Mouse (Mus musculus): ENCODE data around the gene Sgf29.

Gene Sgf29

DNA sequence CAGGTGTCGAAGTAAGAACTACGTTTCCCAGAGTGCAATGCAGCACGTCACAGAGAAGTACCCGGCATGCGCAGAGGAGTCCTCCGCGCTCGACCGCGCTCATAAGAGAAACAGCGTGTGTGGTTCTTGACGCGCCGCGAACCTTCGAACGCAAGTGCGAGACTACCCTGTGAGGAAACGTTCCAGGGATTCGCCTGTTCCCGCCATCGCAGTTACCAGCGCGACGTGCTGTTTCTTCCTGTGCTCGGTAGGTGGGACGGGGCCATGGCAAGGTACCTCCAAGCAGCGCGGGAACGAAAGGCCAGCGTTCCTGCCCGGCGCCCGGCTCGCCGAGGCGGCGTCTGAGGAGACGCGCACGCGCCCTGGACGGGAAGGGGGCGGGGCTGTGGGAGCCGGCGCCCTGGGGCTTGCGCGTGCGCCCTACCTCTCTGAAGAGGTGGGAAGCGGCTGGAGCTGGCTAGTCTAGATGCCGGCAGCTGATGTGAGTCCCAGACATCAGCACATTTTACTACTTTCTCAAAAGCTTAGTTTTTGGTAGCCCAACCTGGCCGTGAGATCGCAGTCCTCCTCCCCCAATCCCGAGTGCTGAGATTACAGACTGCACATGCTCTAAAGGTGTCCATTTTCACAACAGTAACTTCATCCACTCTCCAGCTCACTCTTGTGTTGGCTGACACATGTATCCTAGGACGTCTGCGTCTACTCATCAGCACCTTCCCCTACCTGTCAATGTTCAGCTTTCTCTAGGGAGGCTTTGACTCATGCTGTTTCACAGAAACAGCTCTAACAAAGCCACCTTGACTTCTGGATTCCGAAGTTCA lies at the start of gene Sgf29:
TSS of gene Sgf29 (plus strand) at position 79 of the 821 bp plus-strand sequence.
- no peak for TF ChIP-seq GATA4 (IDR thresholded peaks at IDR 0.05; ENCODE audit: insufficient replicate concordance, low read length)

DNA sequence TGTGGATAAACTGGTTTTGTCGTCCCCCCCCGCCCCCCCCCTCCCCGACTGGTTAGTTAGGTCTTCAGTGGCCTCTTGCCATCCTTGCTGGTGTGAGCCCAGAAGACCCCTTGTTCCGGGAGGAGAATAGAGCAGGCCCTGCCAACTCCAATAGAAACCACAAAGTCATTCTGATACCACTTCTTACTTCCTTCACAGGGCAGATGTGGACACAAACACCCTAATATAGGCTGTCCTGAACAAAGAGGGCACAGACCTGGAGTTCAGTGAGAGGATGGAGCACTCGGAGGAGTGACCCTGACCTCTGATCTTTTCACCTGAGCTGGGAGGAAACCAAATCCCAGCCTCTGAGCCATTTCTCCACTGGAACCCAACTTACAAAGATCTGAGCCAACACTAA lies 47.2 kb upstream of the Sgf29 start:
- no peak for TF ChIP-seq GATA4 (IDR thresholded peaks at IDR 0.05; ENCODE audit: insufficient replicate concordance, low read length)

DNA sequence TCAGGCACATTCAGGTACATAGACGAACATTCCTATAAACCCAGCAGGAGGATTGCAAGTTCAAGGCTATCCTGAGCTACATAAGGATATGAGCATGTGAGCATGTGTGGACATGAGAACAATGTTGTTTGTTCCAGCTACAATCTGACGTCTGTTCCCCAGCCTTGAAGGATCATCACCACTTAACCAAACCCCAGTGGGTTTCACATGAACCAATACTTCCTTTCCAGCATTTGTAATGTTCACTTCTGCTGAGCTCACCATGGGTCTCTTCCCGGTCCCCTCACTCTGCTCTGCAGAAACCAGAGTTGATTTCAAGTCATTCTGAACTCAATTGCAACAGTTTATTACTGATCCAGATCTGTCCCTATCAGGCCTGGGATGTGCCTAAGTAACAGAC lies 46.5 kb upstream of the Sgf29 start:
- no peak for TF ChIP-seq GATA4 (IDR thresholded peaks at IDR 0.05; ENCODE audit: insufficient replicate concordance, low read length)

DNA sequence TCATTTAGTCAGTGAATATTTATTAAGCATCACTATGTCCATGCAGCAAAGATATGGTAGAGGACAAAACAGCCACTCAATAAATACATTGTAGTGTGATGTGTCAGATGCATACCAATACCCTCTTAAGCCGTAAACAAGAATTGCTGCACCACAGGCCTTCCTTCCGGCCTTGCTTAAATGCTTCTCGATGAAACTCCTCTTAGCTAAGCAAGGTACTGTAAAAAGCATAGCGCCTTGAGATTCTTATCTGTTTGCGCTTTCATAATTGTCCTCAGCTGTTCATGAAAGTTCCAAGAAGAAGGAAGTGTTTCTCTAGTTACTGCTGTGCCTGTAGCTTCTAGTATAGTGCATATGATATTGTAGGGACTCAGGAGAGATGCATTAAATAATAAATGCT lies 42.5 kb upstream of the Sgf29 start:
- TF ChIP-seq GATA4 (IDR thresholded peaks at IDR 0.05; ENCODE audit: insufficient replicate concordance, low read length), result no peak

DNA sequence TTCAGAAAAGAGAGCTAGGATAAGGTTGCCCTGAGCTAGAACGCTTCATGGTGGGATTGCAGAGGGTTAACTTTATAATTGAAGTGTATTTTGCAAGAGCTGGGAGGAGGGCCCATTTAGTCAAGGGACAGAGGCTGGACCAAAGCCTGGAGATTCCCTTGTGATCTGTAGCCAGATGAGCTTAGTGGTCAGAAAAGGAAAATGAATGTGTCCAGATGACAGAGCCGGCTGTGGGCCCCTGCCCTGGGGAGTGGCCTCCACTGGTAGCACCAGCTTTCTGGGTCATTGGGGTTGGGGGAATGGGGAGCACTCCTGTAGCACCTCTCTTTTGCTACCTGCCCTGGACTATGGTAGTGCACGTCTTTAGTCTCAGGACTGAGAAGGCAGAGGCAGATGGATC lies 42.0 kb upstream of the Sgf29 start:
- TF ChIP-seq GATA4 (IDR thresholded peaks at IDR 0.05; ENCODE audit: insufficient replicate concordance, low read length), result no peak

DNA sequence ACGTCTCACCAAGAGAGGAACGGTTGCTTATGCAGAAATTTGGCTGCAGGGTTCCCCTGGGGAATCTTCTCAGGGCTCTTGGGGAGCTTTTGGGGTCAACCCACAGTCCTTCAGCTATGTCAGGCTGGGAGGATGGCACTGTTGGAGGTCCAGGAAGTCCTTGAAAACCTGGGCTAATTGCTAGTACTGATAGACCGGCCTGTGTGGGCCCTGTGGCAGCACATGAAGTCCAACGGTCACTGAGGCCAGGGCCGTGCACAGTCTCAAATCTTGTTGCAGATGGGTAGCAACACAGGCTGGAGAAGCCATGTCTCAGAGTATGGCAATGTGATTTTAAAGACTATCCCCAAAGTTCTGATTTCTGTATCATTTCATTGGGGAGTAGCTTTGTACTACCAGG lies 41.3 kb upstream of the Sgf29 start:
- TF ChIP-seq GATA4 (IDR thresholded peaks at IDR 0.05; ENCODE audit: insufficient replicate concordance, low read length), result no peak

DNA sequence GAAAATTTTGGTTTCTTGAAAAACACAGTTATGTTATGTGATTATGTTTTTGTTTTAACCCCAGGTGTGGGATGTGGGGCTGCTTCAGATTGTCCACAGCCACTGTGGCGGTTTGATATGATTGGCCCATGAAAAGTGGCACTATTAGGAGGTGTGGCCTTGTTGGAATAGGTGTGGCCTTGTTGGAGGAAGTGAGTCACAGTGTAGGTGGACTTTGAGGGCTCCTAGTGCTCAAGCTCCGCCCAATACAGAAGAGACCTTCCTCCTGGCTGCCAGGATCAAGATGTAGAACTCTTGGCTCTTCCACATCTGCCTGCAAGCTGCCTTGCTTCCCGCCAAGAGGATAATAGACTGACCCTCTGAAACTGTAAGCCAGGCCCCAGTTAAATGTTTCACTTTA lies 36.4 kb upstream of the Sgf29 start:
- TF ChIP-seq GATA4 (IDR thresholded peaks at IDR 0.05; ENCODE audit: insufficient replicate concordance, low read length), result no peak

DNA sequence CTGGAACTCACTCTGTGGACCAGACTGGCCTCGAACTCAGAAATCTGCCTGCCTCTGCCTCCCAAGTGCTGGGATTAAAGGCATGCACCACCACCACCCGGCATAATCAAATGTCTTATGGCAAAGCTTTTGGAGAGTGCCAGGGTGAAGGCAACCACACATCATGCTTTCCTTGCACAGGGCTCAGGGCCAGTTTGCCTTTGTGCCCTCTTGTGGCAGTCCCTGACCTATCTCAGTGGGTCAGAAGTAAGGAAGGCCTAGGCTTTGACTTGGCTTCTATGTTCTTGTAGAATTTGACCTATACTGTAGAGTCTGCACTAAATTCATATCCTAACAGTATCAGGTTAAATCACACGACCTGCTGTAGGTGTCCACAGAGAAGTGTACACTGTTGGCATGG lies 32.4 kb upstream of the Sgf29 start:
- no peak for TF ChIP-seq GATA4 (IDR thresholded peaks at IDR 0.05; ENCODE audit: insufficient replicate concordance, low read length)

DNA sequence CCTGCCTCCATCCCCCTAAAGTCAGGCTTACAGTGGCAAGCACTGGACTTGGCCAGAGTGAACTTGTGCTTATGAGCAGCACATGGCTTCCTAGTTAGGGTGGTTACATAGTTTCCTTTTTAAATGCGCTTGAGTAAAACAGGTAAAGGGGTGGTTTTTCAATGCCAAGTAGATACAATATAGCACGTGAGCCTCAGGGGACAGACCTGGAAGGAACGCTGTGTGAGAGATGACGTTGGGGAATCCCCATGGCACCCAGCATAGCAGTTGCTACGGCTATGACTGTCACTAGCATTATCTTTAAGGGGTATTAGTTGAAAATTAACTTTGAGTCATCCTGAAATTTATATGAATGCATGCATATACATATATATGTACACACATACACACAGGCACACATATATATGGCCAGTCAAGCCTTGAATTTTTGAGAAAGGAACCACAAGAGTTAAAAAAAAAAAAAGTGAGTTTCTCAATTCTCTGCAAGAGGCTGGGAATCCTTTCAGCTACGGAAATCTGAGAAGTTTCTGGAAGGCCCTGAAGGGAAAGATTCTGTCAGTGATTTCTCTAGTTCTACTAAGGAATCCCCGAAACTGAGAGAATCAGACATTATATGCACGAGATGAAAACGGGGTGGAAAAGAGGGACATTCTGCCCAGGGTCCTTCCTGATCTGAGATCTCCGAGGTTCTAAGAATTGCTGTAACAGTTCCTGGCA lies 29.4 kb upstream of the Sgf29 start:
- no peak for TF ChIP-seq GATA4 (IDR thresholded peaks at IDR 0.05; ENCODE audit: insufficient replicate concordance, low read length)

DNA sequence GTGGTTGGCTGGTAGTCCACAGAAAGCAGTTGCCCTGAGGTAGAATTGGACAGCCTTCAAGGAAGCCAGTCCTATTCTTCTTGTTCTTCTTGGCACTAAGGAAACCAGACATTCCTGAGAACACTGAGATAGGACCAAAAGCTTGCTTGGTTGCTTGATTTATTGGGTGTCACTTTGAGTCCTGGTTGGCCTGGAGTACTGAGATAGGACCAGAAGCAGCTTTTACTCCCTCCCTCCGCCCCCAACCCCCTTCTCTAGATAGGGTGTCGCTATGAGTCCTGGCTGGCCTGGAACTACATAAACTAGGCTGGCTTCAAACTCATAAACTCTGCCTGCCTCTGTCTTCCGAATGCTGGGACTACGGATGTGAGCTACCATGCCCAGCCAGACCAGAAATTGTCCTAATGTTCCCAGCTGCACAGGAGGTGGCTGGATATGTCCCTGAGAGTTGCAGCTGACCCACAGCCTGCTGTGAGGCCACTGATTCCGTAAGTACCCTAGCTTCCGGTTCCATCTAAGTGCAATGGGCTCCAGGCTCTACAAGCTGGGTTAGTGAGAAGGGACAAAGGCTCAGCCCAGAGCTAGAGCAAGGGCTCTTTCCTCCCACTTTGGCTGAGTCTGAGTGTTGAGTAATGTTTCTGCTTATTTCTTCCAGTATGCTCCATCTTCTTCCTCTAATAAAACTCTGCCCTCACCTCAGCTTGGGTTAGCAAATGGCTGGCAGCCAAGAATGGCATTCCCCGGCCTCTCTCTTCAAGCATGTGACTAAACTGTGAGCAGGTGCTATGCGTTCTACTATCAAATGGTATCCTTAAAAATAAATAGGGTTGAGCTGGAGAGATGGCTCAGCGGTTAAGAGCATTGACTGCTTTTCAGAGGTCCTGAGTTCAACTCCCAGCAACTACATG lies 27.4 kb upstream of the Sgf29 start:
- TF ChIP-seq GATA4 (IDR thresholded peaks at IDR 0.05; ENCODE audit: insufficient replicate concordance, low read length), result no peak

DNA sequence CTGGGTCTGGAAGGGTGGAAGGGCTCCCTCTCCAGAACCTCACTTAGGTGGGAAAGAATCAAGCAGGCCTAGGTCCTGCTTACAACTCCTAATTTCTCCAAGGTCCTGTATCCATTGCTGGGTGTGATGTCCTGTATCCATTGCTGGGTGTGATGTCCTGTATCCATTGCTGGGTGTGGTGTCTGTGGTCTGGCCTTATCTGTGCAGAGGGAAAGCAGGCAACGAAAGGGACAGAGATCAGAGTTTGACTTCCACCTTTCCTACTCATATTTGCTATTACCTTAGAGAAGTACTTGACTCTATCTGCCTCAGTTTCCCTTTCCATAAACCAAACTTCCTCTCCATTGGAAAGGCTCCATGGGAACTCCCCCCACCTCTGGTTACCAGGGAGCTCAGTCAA lies 25.7 kb upstream of the Sgf29 start:
- TF ChIP-seq GATA4 (IDR thresholded peaks at IDR 0.05; ENCODE audit: insufficient replicate concordance, low read length), result no peak

DNA sequence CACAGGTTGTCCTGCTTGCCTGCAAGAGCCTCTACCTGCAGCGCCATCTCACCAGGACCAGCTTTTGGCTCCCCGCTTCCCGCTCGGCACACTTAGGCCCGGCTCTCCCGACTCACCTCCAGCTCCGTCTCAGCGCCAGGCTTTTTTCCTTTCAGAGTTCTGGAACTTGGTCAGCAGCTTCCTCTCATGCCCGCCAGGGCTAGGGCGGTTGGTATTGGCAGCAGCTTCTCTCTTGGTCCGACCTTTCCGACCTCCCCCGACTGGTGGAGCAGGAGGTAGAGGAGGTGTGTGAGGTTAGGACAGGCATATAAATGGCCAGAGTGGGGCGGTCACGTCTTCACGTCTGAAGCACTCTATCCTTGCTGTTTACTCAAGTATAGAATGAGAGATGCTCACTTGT lies 24.3 kb upstream of the Sgf29 start:
- no peak for TF ChIP-seq GATA4 (IDR thresholded peaks at IDR 0.05; ENCODE audit: insufficient replicate concordance, low read length)

DNA sequence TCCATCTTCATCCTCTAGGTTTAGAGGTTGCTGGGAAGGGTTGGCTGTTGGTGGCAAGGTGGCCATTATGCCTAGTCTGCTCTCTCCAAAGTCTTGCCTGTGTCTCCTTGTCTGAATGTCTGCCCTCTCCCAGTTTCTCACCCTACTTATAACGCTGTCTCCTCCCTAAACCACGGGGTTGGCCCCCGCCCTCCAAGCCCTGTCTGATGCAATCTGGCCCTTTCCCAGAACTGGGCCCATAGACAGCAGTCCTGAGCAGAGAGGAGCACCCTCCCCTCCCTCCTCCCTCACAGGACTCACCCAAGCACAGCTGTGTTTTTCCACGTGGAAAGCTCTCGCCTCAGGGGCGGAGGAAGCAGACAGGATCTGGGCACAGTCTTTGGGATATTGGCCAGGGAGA lies 23.7 kb upstream of the Sgf29 start:
- no peak for TF ChIP-seq GATA4 (IDR thresholded peaks at IDR 0.05; ENCODE audit: insufficient replicate concordance, low read length)

DNA sequence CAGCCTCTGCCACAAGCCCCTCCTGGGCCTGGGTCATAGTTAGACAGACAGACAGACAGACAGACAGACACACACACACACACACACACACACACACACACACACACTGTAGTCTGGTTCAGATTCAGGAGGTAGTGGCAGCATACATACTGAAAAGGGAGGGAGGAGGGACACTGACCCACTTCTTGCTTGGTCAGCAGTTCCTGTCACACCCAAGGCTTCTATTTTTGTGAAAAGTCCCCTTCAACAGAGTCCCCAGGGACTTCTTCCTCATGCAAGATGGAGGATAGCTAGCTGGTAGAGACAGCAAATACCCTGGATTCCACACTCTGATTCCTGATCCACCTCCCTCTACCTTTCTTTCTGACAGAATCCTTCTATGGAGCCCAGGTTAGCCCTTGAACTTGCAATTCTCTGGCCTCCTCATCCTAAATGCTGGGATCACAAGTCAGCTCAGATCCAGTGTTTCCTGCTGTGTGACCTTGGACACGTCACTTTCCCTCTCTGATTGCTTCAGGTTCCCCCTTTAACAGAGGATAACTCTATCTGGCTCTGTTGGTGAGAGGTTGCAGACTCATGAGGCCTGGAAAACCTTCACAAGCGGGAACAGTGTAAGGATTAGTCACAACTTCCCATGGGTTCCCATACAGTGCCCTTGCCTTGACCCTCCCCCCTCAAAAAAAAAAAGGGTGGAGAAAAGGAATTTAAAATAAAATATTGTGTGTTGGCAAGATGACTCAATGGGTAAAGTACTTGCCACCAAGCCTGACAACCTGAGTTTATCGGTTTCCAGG lies 23.1 kb upstream of the Sgf29 start:
- no peak for TF ChIP-seq GATA4 (IDR thresholded peaks at IDR 0.05; ENCODE audit: insufficient replicate concordance, low read length)

DNA sequence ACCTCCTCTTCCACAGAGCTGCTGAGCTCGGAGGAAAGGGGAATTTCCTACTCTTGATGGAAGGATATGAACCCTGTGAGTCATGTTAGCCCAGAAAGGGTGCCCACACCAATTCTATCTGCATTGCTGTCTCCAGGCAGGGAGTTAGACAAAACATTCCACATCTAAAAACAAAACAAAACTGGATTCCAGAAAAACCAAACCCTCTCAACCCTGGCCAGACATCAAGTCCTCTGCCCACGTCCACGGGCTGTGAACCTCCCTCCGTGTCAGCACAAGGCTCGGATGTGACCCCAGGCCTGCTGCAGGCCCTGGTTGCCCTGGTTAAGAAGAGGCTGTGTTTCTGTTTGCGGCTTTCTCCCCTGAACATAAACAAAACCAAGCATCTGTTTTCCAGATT lies 21.0 kb upstream of the Sgf29 start:
- no peak for TF ChIP-seq GATA4 (IDR thresholded peaks at IDR 0.05; ENCODE audit: insufficient replicate concordance, low read length)
